Mouse (Mus musculus): ENCODE results near the gene Nkx2-5. TPM values are rescaled to one million over a fixed set of nuclear protein-coding genes. Genes with fewer than 3 reads are reported as not detected.

Gene Nkx2-5
- total RNA-seq, 2 experiments from 2014 or later = 78.9 to 80.4 TPM

DNA sequence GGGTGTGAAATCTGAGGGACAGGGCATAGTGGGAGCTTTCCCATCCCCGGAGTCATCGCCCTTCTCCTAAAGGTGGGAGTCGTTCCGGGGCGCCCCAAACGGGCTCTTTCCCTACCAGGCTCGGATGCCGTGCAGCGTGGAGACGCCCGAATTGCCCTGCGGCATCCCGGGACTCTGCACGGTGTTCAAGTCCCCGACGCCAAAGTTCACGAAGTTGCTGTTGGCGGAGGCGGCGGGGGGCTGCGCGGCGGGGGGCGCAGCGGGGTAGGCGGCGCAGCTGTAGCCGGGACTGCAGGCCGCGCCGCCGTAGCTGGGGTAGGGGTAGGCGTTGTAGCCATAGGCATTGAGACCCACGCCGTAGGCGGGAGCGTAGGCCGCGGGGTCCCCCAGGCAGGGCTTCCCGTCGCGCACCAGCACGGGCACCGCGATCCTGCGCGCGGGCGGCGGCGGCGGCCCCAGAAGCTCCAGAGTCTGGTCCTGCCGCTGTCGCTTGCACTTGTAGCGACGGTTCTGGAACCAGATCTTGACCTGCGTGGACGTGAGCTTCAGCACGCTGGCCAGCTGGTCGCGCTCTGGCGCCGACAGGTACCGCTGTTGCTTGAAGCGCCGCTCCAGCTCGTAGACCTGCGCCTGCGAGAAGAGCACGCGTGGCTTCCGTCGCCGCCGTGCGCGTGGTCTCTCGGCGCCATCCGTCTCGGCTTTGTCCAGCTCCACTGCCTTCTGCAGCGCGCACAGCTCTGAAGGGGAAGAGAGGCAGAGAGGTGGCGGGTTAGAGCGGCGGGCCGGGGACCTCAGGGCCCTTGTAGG lies 5.7 kb downstream of the Nkx2-5 start:
- intact Hi-C loops (cut with DNase I) = no loop called here
- peak in 1 of 2 experiments; percentile 28 for DNase-seq

DNA sequence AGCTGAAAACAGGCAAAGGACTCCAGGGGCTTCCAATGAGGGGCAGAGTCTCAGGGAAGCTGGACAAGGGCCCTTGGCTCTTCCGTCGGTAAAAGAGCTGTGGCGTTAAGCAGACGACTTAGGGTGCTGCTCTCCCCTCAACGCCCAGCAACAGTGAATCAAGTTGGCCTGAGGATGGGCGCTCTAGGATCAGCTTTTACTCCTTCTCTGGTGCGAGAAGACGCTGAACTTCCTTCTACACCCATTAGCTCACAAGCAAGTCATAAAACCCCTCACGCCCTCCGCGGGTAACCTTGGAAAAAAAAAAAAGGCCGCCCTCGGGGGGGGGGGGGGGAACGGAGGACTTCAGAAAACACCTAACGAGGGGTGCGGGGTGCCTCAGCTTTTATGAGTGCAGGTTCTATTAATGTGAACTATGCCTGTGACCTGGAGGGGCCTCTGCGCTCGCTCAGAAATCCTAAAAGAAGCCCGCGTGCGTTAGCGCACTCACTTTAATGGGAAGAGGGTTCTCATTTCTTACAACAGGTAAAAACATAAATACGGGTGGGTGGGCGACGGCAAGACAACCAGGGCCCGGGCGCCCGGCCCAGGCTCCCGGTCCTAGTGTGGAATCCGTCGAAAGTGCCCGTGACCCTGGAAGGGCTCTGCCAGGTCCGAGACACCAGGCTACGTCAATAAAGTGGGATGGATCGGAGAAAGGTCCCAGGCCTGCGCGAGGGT lies 6.5 kb downstream of the Nkx2-5 start:
- no peak for DNase-seq
- intact Hi-C loops (cut with DNase I) = no loop called here

DNA sequence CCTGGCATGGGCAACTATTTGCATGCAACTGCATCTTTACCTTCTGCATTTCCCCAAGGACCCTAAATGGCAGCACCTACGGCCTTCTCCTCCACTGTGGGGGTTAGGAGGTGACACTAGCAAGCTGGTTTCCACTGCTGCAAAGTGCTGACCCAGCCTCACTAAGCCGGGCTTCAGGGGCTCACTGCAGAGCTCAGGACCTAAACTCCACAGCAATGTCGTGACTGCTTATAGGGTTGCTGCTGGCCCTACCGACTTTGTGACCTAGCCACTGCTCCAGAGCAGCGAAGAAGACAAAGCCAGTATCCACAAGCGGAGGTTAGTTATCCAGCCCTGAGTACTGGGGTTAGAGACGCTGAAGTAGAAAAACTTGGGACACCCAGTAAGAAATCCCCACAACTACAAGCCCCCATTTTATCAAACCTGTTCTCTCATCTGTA lies 7.2 kb downstream of the Nkx2-5 start:
- intact Hi-C loops (cut with DNase I) = no loop called here
- DNase-seq = no peak

DNA sequence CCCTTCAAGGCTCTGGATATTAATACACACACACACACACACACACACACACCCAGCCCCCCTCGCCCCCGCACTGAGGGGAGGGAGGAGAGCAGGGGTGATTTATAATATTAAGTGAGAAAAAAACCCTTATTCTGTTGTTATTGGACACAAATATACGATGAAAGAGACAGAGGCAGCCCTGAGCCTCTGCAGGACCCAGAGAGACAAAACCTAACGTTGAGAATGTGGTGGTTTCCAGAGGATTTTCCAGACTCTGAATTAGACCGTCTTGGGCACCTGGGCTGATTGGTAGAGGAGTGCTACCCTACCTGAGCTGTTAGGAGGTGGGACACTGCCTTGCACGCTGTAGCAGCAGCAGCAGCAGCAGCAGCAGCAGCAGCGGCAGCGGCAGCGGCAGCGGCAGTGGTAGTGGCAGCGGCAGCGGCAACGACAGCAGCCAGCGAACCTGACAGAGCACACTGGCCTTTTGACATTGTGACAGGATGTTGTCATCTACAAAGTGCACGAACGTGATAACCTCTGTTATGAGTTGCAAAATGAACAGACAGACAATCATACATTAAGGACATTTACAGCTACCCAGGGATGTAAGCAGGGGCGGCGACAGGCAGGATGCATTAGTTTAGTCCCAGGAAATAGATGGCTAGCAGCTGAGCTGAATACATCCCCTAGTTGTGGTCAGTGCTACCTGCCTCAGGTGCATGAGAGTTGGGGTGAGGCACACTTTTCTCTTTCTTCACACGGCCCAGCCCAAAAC lies 7.8 kb downstream of the Nkx2-5 start:
- DNase-seq = peak in 1 of 2 experiments; percentile 9
- intact Hi-C loops (cut with DNase I) = no loop called here

DNA sequence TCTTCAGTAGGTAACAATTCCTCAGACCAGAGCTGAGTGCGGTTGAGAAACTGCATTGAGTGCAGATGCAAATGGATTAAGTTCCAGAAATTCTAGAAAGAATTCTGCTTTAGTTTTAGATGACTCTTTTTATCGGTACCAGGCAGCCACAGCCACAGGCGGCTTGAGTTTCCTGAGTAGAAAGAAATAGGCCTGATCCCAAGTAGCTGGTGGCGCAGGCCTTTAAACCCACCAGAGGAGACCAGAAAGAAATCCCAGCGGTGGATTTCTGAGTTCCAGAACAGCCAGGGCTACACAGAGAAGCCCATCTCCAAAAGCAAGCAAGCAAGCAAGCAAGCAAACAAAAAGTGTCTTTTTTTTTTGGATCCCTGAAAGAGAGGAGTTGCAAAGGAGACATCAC lies 8.4 kb downstream of the Nkx2-5 start:
- DNase-seq = no peak
- intact Hi-C loops (cut with DNase I) = no loop called here

DNA sequence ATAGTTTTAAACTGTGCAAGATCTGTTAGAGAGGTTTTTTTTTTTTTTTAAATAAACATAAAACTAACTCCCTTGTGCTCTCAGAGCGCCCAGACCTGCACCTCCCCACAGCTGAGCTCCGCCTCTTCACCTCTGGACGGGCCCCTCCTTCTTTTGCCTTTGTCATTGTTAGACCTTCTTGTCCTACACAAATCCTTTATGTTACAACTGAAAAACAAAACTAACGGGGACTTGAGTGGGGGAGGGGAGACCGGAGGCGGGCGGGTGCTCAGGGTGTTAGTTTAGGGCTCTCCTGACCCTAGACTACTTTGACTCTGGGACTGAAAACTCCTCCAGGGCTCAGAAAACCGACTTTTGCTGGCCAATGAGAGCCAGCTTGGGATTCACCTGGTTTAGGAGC lies 8.9 kb downstream of the Nkx2-5 start:
- DNase-seq = no peak
- intact Hi-C loops (cut with DNase I) = no loop called here

DNA sequence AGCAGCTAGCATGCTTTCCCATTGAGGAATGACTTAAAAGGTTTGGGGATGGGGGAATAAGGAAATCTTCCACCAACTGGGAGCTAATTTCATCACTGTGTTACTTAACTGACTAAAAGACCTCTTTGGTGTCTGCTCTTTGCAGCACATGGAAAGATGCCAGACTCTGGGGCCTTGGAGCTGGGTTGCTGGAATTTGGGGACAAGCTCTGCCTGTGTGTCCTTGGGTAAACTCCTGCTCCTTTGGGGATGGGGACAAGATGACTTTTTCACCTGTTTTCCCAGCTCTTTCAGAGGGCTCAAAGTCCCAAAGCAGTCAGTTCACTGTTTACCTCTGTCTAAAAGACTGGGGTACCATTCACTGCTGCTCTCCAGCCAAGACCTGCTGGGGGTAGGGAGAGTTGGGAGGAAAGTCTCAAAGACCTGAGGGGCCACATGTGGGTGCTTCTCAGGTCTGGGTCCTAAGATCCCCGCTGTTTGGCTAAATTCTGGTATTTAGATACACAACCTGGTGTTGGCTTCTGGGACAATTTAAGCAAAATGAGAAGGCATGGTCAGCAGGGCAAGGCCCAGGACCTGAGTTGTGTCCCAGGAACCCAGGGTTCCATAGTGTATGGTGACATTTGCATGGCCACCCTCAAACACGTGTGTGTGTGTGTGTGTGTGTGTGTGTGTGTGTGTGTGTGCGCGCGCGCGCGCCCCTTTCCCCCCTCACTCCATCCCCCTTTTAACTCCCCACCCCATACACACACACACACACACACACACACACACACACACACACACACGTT lies 9.6 kb downstream of the Nkx2-5 start:
- intact Hi-C loops (cut with DNase I) = no loop called here
- peak in 1 of 2 experiments; percentile 22 for DNase-seq

DNA sequence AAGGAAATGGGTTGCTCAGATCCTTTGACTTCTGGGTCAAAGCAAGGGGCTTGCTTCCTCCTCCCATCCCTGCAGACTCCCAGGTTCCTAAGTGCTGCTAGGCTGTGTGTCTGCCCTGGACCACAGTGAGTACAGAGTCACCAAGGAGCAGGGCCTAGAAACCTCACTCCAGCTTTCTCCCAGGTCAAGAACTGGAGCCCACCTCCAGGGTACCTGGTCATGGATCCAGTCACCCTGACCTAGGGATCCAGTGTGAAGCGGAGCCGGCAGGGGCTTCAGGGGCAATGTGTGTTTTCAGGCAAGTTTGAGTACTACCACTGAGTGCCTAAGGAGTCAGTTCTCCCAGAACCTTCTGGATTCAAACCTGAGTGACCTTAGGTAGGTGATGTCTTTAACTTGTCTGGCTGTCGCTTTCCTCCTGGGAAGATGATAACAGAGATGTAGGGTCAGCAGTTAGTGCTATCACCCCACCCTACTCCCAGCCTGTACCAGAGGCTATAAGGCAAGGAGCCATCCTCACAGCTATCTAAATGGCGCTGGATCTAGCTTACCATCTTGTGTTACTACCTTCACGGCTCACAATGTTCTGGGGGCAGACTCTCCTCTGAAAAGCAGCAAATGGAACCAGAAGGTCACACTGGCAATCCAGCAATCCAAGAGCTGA lies 10.4 kb downstream of the Nkx2-5 start:
- intact Hi-C loops (cut with DNase I) = no loop called here

DNA sequence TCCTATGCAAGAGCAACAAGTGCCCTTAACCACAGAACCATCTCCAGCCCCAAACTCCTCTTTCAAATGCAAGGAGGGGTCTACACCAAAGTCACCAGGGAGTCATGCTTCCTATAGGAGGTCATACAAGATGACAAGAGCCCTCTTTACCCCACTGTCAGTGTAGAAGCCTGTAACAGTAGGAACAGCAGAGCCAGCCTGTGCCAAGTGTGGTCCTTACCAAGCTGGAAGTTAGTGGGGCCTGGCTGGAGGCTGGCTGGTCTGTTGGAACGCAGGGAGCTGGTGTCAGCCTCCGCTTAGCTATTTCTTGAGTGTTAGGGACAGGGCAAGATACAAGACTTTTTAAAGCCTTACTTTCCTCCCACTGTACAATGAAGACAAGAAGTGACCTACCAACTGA lies 11.0 kb downstream of the Nkx2-5 start:
- no peak for DNase-seq
- intact Hi-C loops (cut with DNase I) = no loop called here

More for the DNA sequence above, 10.4 kb downstream of the Nkx2-5 start:
- DNase-seq = no peak

DNA sequence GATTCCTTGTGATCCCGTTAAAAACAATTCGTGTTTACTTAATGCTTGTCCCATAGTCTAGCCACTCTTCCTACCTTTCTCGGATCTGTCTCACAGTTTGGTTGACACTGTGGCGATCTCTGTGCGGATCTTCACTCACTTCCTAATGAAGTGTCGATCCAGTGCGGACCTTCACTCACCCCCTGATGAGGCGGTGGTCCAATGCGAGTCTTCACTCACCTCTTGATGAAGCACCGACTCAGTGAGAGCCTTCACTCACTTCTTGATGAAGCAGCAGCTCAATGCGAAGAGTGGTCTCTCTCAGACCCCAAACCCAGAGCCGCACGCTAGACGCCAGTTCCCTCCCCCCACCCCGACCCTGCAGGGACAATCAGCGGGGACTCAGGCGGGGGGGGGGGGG lies 18.7 kb downstream of the Nkx2-5 start:
- intact Hi-C loops (cut with DNase I) = no loop called here
- no peak for DNase-seq

DNA sequence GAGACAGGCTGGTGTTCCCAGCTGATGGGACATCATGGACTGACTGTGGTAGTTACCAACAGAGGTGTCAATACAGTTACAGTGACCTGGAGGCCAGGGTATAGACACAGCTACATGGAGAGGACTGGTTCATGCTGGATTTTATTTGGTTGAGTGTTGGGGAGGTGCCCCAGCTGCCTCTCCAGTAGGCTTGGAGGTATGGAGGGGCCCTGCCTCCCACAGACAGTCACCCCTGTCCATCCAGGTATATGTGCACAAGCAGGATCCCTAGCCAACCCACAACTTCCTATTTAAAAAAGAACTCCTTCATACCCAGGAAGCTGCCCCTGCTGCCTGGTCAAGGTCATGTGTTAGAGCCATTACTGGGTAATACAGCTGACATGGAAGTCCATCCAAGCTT lies 27.0 kb downstream of the Nkx2-5 start:
- DNase-seq = no peak
- intact Hi-C loops (cut with DNase I) = no loop called here

DNA sequence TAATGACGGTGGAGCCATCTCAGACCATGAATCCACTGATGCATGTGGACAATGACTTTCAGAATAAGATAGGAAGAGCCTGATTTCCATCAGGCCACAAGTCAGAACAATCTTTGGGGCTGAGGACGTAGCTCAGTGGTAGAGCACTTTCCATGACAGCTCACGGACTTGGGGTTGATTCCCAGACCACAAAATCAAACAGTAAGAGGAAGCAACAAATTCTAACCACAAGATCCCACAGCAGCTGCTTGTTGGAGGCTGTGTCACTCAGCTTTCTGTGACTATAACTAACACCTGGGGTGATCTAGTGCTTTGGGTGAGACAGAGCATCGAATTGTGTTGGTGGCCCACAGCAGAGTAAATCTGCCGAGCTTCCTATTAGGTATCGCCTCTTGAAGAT lies 28.0 kb downstream of the Nkx2-5 start:
- no peak for DNase-seq
- intact Hi-C loops (cut with DNase I) = no loop called here

DNA sequence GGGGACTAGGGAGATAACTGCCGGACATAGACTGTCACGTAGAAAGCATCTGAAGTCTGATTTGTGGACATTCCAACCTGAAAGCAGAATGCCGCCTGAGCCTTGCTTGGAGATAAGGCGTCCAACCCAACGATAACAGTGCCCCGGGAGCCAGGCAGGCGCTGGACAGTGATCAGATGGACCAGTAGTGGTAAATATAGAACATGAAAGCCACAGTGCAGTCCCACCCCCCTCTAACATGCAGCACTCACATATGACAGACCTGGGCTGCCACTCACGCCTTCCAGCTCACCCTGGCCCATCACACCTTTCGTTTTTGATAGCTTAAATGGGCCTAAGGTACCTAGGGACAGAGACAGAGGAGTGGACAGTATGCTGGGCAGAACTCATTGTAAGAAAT lies 31.3 kb downstream of the Nkx2-5 start:
- intact Hi-C loops (cut with DNase I) = no loop called here
- DNase-seq = no peak

DNA sequence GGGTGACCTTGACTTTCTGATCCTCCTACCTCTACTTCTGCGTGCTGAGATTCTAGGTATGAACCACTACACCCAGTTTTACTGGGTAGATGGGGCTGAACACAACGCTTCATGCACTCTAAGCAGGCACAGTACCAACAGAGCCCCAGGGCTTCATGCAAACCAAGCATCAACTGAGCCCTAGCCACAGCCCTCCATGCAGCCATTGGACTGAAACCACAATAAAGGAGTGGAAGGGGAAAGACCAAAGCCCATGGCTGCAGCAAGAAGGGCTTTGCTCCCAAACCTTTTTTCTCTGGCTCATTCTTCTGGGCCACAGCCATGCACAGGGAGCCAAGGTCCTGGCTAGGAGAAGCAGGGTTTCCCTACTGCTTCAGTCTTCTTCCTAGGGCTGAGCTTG lies 32.2 kb downstream of the Nkx2-5 start:
- intact Hi-C loops (cut with DNase I) = no loop called here
- DNase-seq = no peak

DNA sequence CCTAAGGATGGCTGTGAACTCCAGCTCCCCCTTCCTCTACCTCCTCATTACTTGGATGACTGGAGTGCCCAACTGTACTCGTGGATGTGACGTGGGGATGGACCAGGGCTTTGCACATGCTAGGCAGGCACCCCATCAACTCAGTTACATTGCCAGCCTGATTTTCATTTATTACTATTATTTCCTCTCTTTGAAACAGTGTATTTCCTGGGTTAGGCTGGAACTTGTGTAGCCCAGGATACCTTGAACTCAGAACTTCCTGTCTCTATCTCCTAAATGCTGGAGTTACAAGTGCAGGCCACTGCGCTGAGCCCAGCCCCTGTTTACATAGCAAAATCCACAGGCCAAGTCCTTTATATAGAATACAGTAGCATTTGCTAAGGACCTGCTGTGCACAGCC lies 41.9 kb downstream of the Nkx2-5 start:
- intact Hi-C loops (cut with DNase I) = no loop called here

DNA sequence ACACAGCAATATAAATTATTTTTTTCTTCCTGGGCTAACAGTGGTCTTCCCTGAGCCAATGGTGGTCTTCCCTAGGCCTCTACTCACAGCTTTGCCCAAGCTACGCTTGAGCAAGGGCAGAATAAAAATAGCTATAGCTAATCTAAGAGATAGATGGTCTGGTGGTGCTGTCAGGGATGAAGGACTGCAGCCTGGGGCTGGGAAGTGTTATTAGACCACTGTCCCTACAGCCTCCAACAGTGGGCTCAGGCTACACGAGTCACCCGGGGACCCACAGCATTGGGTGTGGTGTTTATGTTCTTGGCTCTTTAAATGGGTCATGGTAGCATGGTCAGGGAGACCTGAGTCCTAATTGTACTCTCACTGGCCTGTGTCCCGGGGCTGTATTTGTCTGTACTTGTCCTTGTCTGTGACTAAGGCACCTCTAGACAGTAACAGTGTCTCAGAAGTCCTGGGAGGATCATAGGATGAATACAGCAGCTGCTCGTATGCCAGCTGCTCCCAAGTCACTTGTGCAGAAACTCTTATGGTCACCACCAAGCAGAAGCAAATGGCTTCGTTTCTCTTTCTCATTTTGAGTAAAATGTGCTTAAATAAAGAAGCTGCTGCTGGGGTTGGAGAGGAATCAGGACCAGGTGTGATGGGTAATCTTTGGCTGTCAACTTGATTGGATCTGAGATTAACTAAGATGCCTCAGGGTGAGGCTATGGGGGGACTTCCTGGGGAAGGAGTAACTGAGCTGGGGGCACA lies 47.3 kb downstream of the Nkx2-5 start:
- DNase-seq = no peak
- intact Hi-C loops (cut with DNase I) = no loop called here

More for the DNA sequence above, 41.9 kb downstream of the Nkx2-5 start:
- DNase-seq = no peak

DNA sequence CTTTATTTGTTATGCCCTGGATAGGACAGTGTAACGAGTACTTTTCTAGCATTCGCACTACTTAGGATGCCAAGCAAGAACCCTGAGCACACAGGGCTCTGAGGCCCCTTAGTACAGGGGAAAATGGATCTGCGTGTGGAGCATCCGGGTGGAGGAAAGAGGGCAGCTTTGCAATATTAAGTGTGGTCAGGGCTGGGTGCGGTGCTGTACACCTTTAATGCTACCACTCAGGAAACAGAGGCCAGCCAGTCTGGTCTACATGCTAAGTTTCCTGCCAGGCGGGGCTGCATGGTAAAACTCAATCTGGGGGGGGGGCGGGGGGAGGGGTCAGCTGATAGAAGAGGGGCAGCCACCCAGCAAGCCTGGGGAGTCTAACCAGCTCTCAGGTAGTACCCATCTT lies 49.4 kb downstream of the Nkx2-5 start:
- intact Hi-C loops (cut with DNase I) = loop anchor here (1.0 kb wide), 1 partner anchor 91 kb away; no protein-coding TSS in a partner anchor
- DNase-seq = no peak

DNA sequence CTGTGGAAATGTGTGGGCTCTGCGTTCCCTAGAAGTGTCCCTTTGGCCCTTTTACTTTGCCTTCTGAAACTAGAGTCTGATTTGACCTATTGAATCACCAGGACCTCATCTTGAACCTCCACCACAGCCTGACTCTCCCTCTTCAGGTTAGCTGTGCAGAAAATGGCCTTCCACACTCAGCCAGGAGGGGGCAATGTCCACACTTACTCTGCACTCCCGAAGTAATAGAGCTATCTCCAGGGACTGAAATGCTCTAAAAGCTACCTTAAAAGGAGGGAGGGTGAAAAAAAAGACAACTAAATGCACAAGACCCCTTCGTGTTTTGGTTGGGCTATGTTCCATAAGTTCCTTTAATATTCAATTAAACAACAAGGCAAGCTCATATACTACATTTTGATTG lies 50.1 kb downstream of the Nkx2-5 start:
- peak; percentile 60 to 81 for DNase-seq
- intact Hi-C loops (cut with DNase I) = loop anchor here (1.0 kb wide), 1 partner anchor 92 kb away; no protein-coding TSS in a partner anchor

Measured in heart, postnatal 14 days (tissue).